Mouse (Mus musculus) lung, postnatal 4 days (tissue): ENCODE data around the gene D5Ertd579e.

Experiments used
- DNase-seq, 2 experiments: peaks; one replicate each; pipeline ENCODE4 v3.0.0; 2021

D5Ertd579e gene

DNA sequence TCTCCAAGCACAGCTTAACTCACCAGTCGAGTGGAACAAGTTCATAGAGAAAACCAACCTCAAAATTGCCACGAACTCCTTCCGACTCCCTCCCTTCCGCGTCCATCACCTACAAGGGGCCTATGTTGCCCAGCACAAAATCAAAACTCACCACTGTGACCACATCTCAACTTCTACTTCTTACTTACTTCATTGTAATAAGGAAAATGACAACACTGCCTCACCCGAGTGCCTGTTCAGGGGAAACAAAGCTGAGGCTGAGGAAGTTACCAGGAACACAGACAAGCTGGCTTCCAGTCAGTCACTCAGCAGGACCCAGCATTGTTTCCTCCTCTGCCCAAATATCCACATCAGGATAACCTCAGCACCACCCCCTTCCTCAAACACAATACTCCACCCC is 132.1 kb downstream of the D5Ertd579e start:
- peak in 1 of 2 experiments; percentile 31 for DNase-seq

DNA sequence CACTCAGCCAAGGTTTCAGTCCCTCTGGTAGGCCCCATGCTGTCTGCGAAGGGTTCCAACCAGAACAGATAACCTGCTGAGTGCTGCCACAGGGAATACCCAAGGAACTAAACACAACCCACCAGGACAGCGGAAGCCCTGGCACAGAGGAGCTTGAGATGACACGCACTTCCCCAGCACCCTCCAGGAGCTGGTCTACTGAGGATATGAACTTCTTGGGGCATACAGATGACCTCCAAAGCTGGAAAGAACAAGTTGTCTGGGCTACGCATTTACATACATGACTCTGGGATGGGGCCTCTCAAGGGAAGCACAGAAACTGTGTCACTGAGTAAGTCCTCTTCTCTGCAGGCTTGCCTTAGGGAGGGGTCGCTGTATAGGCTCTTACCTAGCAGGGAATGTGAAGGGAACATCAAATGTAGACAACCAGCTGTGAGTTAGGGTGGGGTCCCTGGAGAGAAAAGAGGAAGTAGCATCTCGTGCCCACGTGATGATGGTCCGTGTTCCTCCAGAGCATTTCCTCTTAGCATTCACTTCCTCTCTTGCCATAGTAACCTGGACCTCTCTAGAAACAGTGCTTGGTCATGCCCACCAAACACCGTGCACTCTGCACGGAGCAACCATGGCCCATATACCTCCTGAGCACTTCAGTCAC is 132.9 kb downstream of the D5Ertd579e start:
- peak; percentile 54 to 63 for DNase-seq

DNA sequence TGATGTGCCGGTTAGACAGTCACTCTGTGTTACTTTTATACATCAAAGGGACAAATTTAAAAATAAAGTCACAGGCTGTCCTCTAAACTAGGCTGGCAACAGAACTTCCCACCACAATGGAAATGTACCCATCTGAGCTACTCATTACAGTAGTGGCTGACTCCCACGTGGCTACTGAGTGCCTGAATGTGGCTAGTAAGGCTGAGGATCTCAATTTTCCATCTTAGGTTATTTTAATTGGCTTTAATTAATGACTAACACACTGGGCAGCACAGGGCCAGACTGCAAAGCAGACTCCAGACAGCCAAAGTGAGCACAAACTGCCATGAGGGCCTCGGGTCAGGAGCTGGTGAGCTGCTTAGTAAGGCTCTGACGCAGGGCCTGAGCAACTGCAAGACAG is 134.3 kb downstream of the D5Ertd579e start:
- DNase-seq = no peak

DNA sequence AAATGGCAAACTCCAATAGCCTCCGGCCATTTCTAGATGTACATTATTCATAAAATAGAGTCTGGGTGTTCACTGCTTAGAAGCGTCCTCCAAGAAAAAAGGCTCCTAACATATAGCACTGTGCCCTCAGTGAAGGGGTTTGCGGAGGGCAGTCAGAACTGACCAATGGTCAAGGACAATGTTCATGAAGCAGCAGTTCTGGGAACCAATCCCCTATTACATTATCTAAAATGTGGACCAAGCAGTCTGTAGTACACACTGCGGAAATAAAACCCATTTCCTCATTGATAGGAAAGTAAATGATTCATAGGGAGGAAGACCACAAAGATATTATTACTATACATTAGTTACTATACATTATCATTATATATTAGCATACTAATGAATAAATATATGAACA is 135.3 kb downstream of the D5Ertd579e start:
- DNase-seq = no peak

DNA sequence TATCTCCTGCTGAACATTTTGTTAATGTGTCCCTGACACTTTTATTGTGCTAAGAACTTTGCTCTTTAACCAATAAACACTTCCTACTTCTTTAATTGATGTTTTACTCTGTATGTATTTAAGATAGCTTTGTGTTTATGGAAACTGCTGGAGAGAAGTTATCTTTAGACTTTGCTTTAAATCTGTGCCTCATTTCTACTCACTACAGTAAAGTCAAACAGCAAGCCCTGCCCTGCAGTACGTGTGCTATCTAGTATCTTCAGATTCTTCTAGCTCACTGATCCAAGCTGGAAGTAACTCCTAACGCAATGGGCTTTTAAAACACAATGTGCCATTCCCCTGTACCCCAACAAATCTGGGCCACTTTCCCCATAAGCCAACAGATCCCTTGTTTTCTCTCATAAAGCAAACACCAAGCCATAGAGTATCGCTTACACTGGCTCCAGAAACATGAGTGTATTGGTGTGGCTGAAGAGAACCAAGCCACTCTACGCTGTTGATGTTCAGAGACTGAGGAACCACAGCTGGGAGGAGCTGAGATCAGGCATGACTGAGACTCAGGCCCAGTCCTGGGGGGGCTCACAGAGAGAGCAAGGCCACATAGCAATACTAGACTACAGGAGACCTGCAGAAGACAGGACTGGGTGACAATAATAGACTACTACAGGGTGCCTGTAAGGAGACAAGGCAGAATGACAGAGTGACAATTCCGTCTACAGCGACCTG is 136.2 kb downstream of the D5Ertd579e start:
- peak in 1 of 2 experiments; percentile 53 for DNase-seq

DNA sequence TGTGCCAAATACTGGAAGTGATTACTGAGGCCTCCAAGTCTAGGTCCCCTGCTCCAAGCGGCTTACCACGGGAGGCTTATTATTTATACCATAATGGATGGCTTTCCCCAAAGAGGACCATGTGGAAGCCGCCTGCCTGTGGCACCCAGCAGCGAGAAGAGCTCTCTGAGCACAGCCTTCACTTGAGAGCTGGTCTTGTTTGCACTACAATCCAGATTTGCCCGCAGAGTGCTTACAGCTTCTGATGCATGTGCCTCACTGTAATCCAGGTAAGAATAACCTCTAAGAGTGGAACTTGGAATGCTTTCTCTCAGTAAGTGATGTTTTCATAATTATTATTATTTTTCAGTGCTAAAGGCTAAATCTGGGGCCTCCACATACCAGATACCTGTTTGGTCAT is 136.7 kb downstream of the D5Ertd579e start:
- DNase-seq = no peak

DNA sequence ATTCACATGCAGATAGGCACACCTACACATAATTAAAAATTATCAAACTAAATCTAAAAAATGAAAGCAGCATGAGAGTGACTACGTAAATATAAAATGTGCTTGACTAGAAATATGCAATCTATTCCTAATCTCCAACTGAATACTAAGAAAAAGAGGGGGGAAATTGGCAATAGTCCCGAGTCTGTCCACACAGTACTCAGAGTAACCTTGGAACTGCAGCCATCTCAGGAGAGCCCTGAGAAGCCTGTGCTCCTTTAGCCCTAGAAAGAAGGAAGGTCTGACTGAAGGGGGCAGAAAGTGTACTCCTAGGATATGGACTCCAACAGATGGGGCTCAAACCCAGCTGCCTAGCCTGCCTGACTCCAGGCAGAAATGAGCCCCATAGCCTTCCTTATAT is 137.3 kb downstream of the D5Ertd579e start:
- no peak for DNase-seq

DNA sequence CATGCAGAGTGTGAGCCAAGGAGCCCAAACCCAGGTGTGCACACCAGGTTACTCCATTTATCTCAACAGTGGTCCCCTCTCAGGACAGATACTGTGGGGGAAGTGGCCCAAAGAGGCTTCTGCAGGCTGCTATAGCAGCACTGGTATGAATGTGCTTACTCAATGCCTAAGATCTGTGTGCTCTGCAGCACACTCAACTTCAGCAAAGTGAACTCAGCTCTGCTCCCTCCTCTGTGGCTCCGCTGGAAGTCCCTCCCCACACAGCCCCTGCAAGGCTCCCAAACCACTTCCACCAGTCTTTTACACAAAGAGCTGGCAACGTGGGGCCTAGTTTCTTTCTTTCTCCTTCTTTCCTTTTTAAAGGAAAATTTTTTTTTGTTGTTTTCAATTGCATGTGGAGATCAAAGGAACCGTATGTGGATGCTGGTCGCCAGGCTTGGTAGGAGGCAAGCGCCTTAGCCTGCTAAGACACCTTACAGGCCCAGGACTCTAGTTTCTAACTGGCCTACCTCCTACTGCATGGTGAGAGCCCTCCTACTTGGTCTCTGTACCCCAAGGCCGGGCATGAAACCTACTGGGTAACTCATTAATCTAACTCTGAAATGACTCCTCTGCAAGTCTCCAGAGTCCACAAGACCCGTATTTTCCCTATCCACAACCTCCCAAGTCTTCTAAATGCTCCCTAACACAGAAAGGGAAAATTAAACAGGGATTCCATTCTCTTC is 138.1 kb downstream of the D5Ertd579e start:
- peak in 1 of 2 experiments; percentile 32 for DNase-seq

DNA sequence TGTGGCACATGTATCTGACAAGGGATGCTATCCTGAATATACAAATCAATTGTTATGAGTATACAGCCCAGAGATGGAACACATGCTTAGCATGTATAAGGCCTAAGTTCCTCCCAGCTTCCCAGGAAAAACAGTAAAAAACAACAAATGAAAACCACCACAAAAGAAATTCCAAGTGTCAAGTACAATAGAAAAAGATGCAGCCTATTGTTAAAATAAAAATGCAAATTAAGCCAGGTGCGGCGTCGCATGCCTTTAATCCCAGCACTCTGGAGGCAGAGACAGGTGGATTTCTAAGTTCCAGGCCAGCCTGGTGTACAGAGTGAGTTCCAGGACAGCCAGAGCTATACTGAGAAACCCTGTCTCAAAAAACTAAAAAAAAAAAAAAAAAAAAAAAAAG is 138.9 kb downstream of the D5Ertd579e start:
- DNase-seq = no peak

DNA sequence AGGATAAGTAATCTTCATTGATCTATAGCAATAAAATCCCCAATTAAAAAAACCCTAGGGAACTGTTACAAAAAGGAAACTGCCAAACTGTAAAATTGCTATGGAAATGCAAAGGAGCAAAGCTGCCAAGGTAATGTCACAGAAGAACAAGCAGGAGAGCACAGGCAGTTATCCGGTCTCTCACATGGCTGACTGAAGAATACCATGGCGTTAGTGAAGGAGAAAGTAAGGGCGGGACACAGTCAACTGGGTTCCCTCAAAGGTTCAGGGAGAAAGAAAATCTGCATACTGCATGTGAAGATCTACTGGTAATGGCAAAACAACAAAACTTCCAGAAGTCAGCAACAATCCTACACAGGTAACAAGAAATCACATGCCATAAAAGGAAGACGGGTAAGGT is 139.5 kb downstream of the D5Ertd579e start:
- DNase-seq = no peak

DNA sequence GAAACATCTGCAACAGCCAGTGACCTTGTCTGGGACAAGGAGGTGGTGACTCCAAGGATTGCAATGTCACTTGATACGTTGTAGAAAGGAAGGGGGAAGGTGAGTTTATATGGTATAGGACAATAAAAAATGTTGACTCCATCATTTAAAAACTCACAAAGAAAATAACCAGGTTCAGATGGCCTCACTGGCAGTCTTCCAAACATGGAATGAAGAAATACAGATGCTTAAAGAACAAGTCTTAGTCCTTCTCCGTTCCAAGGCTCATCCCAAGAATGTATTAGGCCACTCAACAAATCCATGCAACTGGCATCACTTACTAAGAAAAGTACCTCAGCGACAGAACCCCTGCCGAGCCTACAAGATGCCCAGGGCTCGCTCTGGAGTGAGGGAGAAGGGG is 141.3 kb downstream of the D5Ertd579e start:
- DNase-seq = no peak

DNA sequence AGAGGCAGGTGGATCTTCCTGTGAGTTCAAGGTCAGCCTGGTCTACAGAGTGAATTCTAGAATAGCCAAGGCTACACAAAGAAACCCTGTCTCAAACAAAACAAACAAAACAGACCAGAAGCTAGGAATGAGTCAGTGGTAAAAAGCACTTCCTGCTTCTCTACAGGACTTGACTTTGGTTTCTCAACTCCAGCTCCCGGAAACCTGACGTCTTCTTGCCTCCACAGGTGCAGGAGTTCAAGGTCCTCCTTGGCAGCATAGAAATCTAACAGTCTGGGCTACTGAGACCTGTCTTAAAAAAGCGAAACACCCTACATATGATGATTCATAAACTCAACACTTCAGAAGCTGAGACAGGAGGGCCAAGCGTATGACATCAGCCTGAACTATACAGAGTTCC is 141.9 kb downstream of the D5Ertd579e start:
- no peak for DNase-seq

DNA sequence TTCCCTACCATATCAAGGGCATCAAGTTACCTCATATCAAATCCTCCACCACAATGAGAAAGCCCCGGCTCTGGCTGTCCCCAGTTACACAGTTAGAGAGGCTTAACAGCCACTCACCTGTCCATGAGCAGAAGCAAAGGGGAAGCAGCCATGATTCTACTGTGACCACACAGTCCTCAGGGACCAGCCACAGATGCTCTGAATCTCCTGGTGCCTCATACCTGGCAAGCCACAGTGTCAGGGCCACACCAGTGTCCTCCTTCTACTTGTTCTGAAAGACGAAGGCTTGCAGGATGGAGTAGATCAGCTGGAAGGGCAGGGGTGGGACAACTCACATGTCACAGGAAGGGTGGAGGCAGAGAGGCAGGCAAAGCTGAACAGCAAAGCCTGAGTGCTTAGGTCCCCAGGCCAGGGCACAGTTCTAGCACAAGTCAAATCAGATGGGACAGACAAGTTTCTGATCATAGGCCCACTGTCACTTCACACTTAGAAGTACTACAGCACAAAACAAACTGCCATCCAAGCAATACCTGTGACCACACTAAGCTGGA is 142.7 kb downstream of the D5Ertd579e start:
- no peak for DNase-seq

DNA sequence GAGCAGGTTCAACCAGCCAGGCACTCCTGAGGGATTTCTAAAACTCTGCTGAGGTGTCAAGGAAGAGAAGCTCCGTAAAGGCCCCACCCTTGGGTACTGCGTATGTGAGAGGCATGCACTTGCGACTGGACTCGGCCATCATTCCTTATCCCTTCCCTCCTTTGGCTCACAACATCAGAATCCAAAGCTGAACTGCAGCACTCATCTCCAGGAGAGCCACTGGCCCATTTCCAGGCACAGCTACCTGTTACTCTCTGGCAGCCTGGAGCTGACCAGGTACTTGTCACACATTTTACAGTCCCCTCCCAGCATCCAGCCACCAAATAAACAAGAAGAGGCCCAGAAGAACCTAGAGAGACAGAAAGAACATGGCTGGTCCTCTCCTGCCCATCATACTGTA is 143.4 kb downstream of the D5Ertd579e start:
- no peak for DNase-seq
